Mouse (Mus musculus): ENCODE data around the gene Sst. TPM values are rescaled to one million over a fixed set of nuclear protein-coding genes. Genes with fewer than 3 reads are reported as not detected.

Gene Sst
- polyA plus RNA-seq (2012; ENCODE audit: insufficient read depth, insufficient read length, low replicate concordance, missing spikeins): not detected in 2 replicates

GRCm38 (mm10) chr16:23890636-23891035 is at the start of gene Sst:
Gene Sst (minus strand): TSS chr16:23890958.
- no peak for TF ChIP-seq CTCF (IDR thresholded peaks at IDR 0.05; ENCODE audit: insufficient read depth, low read depth, low read length)
- TF ChIP-seq POLR2A (IDR thresholded peaks at IDR 0.05; ENCODE audit: insufficient read depth, low read depth, low read length): no peak
- WGBS: 5% methylated on average over 26 of the region's 26 CpGs
- Histone ChIP-seq H3K4me3 (ENCODE audit: insufficient read depth, low read depth, low read length) (no peak within 1 kb of the TSS), H3K4me1 (ENCODE audit: control insufficient read depth, insufficient read depth, low read length) (peaks cover 5% of the 10 kb centered on the region; the same call in 1 of the 2 replicates), H3K27ac (ENCODE audit: insufficient read depth, low read depth, low read length) (no peak within 1 kb of the TSS)

- Histone ChIP-seq H3K27ac (ENCODE audit: insufficient read depth, low read depth, low read length) (no peak overlapping the region), H3K4me3 (ENCODE audit: insufficient read depth, low read depth, low read length) (no peak overlapping the region), H3K4me1 (ENCODE audit: control insufficient read depth, insufficient read depth, low read length) (no peaks in the 10 kb centered on the region)
- no peak for TF ChIP-seq CTCF (IDR thresholded peaks at IDR 0.05; ENCODE audit: insufficient read depth, low read depth, low read length)
- no peak for TF ChIP-seq POLR2A (IDR thresholded peaks at IDR 0.05; ENCODE audit: insufficient read depth, low read depth, low read length)
- WGBS: 85% methylated on average over 2 of the region's 2 CpGs
Observed at GRCm38 (mm10) chr16:23934397-23934796, 43.6 kb upstream of the Sst start.

DNA sequence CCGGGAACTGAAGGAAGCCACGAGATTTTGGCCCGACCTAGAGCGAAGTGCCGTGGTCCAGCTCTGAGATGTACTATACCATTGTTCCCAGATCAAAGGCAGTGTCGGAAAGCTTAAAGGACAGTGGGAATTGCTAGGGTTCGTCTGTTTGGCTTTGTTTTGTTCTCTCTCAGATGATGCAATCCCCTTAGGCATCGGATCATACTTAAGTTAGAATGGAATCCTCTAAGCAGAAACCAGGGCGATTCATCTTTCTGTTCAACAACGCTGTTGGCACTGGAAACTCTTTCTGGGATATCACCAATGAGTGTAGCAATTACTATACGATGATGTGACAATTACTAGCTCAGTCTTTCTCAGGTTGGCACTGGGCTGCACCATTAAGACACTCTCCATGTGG is 41.5 kb upstream of the Sst start, which contains the start of gene Rtp2:
Gene Rtp2 (minus strand): TSS at position 101 of the 400 bp plus-strand sequence.
- no peak within 1 kb of the TSS for H3K4me3 ChIP-seq (ENCODE audit: insufficient read depth, low read depth, low read length)
- no peaks in the 10 kb centered on the region for H3K4me1 ChIP-seq (ENCODE audit: control insufficient read depth, insufficient read depth, low read length)

GRCm38 (mm10) chr16:23931275-23931674 is 40.5 kb upstream of the Sst start:
- H3K4me3 ChIP-seq (ENCODE audit: insufficient read depth, low read depth, low read length): no peak overlapping the region
- TF ChIP-seq POLR2A (IDR thresholded peaks at IDR 0.05; ENCODE audit: insufficient read depth, low read depth, low read length): no peak
- no peak for TF ChIP-seq CTCF (IDR thresholded peaks at IDR 0.05; ENCODE audit: insufficient read depth, low read depth, low read length)
- no peaks in the 10 kb centered on the region for H3K4me1 ChIP-seq (ENCODE audit: control insufficient read depth, insufficient read depth, low read length)
- H3K27ac ChIP-seq (ENCODE audit: insufficient read depth, low read depth, low read length): no peak overlapping the region
- 68% methylated on average over 18 of the region's 18 CpGs for WGBS

More for the DNA sequence above, 41.5 kb upstream of the Sst start, which contains the start of gene Rtp2:
- WGBS: 76% methylated on average over 11 of the region's 11 CpGs
- H3K27ac ChIP-seq (ENCODE audit: insufficient read depth, low read depth, low read length): no peak within 1 kb of the TSS
- TF ChIP-seq POLR2A (IDR thresholded peaks at IDR 0.05; ENCODE audit: insufficient read depth, low read depth, low read length): no peak
- no peak for TF ChIP-seq CTCF (IDR thresholded peaks at IDR 0.05; ENCODE audit: insufficient read depth, low read depth, low read length)

DNA sequence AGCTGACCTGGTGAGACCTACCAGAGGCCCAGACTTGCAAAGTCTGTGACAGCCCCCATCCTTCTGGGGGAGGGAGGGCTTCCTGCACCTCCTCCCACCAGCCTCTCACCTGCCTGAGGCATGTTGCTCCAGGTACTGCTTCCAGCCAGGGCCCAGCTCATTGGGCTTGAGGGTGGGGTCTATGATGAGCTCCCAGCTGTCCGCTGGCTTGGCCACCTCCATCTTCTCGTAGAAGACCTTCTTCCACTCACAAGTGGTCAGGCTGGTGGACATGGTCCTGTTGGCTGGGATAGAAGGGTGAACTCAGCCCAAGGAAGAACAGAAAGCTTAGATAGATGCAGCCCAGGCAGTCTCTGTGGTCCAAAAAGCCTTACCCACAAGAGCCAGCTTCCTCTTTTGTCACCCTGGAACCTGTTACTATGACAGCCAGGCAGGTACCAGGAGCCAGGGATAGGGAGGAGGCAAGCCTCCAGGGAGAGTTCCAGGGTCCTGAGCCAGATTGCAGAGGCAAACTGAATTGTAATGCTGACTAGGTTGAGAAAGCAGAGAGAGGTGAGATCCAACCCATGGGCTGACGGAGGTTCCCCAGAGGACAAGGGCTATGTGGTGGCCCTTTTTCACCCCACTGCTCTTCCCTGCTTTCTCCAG is 39.8 kb upstream of the Sst start:
- Histone ChIP-seq H3K4me3 (ENCODE audit: insufficient read depth, low read depth, low read length) (no peak overlapping the region), H3K4me1 (ENCODE audit: control insufficient read depth, insufficient read depth, low read length) (no peaks in the 10 kb centered on the region), H3K27ac (ENCODE audit: insufficient read depth, low read depth, low read length) (no peak overlapping the region)
- TF ChIP-seq POLR2A (IDR thresholded peaks at IDR 0.05; ENCODE audit: insufficient read depth, low read depth, low read length): no peak
- no peak for TF ChIP-seq CTCF (IDR thresholded peaks at IDR 0.05; ENCODE audit: insufficient read depth, low read depth, low read length)
- WGBS: 86% methylated on average over 3 of the region's 3 CpGs

GRCm38 (mm10) chr16:23927301-23928114 is 36.8 kb upstream of the Sst start:
- WGBS: 94% methylated on average over 33 of the region's 33 CpGs
- H3K4me1 ChIP-seq (ENCODE audit: control insufficient read depth, insufficient read depth, low read length): no peaks in the 10 kb centered on the region
- H3K4me3 ChIP-seq (ENCODE audit: insufficient read depth, low read depth, low read length): no peak overlapping the region
- no peak overlapping the region for H3K27ac ChIP-seq (ENCODE audit: insufficient read depth, low read depth, low read length)
- TF ChIP-seq CTCF (IDR thresholded peaks at IDR 0.05; ENCODE audit: insufficient read depth, low read depth, low read length) (no peak), POLR2A (IDR thresholded peaks at IDR 0.05; ENCODE audit: insufficient read depth, low read depth, low read length) (no peak)

DNA sequence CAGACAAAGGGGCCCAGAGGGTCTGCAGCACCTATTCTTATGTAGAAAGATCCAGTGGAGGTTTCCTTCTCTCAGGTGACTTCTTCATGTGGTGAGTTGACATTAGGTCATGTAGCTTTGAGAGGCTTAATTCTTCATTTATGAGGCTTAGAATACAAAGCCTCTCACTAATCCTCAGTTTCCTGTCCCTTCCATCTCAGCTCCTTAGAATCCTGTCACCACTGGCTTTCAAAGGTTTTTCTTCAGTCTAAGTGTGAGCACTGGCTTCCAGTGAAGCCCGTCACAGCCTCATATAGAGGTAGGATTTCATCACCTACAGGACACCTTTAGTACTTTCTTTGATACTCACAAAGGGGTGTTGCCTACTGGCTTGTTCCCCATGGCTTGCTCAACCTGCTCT is 32.1 kb upstream of the Sst start:
- WGBS: 100% methylated on average over 1 of the region's 1 CpGs
- Histone ChIP-seq H3K4me1 (ENCODE audit: control insufficient read depth, insufficient read depth, low read length) (no peaks in the 10 kb centered on the region), H3K27ac (ENCODE audit: insufficient read depth, low read depth, low read length) (no peak overlapping the region), H3K4me3 (ENCODE audit: insufficient read depth, low read depth, low read length) (no peak overlapping the region)
- TF ChIP-seq POLR2A (IDR thresholded peaks at IDR 0.05; ENCODE audit: insufficient read depth, low read depth, low read length): no peak
- TF ChIP-seq CTCF (IDR thresholded peaks at IDR 0.05; ENCODE audit: insufficient read depth, low read depth, low read length): no peak

- Histone ChIP-seq H3K27ac (ENCODE audit: insufficient read depth, low read depth, low read length) (no peak overlapping the region), H3K4me1 (ENCODE audit: control insufficient read depth, insufficient read depth, low read length) (no peaks in the 10 kb centered on the region), H3K4me3 (ENCODE audit: insufficient read depth, low read depth, low read length) (no peak overlapping the region)
- 55% methylated on average over 5 of the region's 5 CpGs for WGBS
- TF ChIP-seq POLR2A (IDR thresholded peaks at IDR 0.05; ENCODE audit: insufficient read depth, low read depth, low read length) (no peak), CTCF (IDR thresholded peaks at IDR 0.05; ENCODE audit: insufficient read depth, low read depth, low read length) (no peak)
Observed at GRCm38 (mm10) chr16:23921697-23922096, 30.9 kb upstream of the Sst start.

DNA sequence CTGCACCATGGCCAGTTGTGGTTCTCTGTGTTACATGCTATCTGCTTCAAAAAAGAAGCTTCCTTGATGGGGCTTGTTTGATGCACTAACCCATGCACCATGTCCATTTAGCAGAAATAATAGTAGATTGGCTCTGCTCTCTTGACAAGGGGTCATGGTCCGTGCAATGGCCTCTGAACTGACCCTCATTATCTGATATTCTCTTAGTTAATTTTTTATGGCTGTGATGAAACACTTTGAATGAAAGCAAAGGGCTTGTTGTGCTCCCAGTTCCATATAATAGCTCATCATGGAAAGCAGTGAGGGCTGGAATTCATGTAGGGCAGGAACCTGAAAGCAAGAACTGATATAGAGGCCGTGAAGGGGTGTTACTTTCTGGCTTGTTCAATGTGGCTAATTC is 28.7 kb upstream of the Sst start:
- WGBS: 88% methylated on average over 2 of the region's 2 CpGs
- H3K4me3 ChIP-seq (ENCODE audit: insufficient read depth, low read depth, low read length): no peak overlapping the region
- no peak for TF ChIP-seq CTCF (IDR thresholded peaks at IDR 0.05; ENCODE audit: insufficient read depth, low read depth, low read length)
- TF ChIP-seq POLR2A (IDR thresholded peaks at IDR 0.05; ENCODE audit: insufficient read depth, low read depth, low read length): no peak

More for the DNA sequence above, 28.7 kb upstream of the Sst start:
- Histone ChIP-seq H3K27ac (ENCODE audit: insufficient read depth, low read depth, low read length) (no peak overlapping the region), H3K4me1 (ENCODE audit: control insufficient read depth, insufficient read depth, low read length) (no peaks in the 10 kb centered on the region)

Data from olfactory bulb, adult 2 months (tissue).